Mouse (Mus musculus): ENCODE results near the gene Optc. TPM values are rescaled to one million over a fixed set of nuclear protein-coding genes. Genes with fewer than 3 reads are reported as not detected.

Gene Optc
- 0.21 and 1.0 TPM in 2 replicates for polyA plus RNA-seq (2014; fragmentation: Nextera tagmentation; extraction: Ambion mirVana)

DNA sequence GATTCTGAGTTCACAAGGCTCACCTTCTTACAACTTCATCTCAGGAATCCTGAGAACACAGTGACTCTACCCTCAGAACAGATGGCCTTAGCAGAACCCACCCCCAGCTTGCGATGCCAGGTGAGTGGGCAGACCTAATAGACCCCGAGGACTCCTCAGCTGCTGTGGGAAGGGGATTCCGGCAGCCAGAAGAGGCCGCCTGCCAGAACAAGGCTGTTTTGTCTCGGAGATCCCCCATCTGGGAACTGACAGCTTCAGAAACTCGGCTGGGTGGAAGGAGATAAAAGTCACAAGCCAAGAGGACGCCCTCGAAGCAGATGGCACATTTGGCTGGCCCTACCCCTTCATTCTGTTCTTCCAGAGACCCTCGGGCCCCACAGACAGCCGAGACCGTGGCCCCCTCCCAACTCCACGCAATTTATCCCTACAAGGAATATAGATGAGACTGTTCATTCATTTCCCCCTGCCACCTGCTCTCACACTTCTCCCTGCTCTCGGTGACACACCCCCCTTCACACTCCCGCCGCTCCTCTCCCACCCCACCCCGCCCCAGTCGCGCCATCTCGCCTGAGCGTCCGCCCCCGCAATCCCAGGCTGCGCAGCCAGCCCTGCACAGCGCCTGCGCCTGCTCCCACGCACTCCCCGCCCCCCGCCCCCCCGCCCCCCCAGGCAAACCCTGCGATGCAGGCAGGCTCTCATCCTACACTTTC is at the start of gene Optc:
Gene Optc, minus strand, starts transcription at position 51 of the 710 bp plus-strand sequence.
- Histone ChIP-seq H3K27ac (ENCODE audit: low read depth, low read length) (no peak within 1 kb of the TSS), H3K9ac (ENCODE audit: low read depth, low read length) (peak within 1 kb of the TSS; percentile 73), H3K4me2 (peak within 1 kb of the TSS; percentile 84), H3K27me3 (ENCODE audit: control insufficient read depth, insufficient read depth, low read length) (peaks cover 17% of the 10 kb centered on the region), H3K36me3 (ENCODE audit: control insufficient read depth, insufficient read depth, low read length) (no peaks in the 10 kb centered on the region), H3K9me3 (replicated peaks; ENCODE audit: control insufficient read depth, low read length) (no peaks in the 10 kb centered on the region), H3K4me3 (ENCODE audit: low read depth, low read length) (peak within 1 kb of the TSS; percentile 45), H3K4me1 (ENCODE audit: control insufficient read depth, insufficient read depth, low read length) (peaks cover 13% of the 10 kb centered on the region)
- ATAC-seq (replicated peaks; ENCODE audit: insufficient number of reproducible peaks, low FRiP score, low TSS enrichment), result peak; percentile 37; the same call in 1 of the 2 replicates
- 4% methylated on average over 30 of the region's 30 CpGs for WGBS (ENCODE audit: insufficient replicate concordance)

DNA sequence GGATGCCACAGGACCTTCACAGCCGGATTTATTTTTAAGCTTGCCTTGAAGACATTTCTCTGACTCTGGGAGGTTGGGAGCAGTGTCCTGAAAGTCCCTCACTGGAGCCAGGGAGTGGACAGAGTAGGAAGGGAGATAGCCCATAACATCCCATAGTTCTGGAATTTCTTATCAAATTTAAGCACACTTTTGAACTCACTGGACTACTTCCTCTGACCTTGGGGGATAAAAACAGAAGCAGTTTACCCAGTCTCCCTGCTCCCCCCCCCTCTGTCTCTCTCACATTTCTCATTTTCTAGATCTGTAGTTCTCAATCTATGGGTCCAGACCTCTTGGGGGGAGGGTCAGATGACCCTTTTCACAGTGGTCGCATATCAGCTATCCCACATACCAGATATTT is 46.2 kb upstream of the Optc start:
- Histone ChIP-seq H3K4me1 (ENCODE audit: control insufficient read depth, insufficient read depth, low read length) (peaks cover 22% of the 10 kb centered on the region), H3K4me3 (ENCODE audit: low read depth, low read length) (no peak overlapping the region), H3K36me3 (ENCODE audit: control insufficient read depth, insufficient read depth, low read length) (no peaks in the 10 kb centered on the region), H3K9ac (ENCODE audit: low read depth, low read length) (no peak overlapping the region), H3K27me3 (ENCODE audit: control insufficient read depth, insufficient read depth, low read length) (no peaks in the 10 kb centered on the region), H3K27ac (ENCODE audit: low read depth, low read length) (no peak overlapping the region), H3K9me3 (replicated peaks; ENCODE audit: control insufficient read depth, low read length) (no peaks in the 10 kb centered on the region), H3K4me2 (no peak overlapping the region)
- WGBS (ENCODE audit: insufficient replicate concordance), result 29% methylated on average over 2 of the region's 2 CpGs
- 0 out of 2 replicates have a peak, but pooled peaks have one; percentile 31 for ATAC-seq (replicated peaks; ENCODE audit: insufficient number of reproducible peaks, low FRiP score, low TSS enrichment)

DNA sequence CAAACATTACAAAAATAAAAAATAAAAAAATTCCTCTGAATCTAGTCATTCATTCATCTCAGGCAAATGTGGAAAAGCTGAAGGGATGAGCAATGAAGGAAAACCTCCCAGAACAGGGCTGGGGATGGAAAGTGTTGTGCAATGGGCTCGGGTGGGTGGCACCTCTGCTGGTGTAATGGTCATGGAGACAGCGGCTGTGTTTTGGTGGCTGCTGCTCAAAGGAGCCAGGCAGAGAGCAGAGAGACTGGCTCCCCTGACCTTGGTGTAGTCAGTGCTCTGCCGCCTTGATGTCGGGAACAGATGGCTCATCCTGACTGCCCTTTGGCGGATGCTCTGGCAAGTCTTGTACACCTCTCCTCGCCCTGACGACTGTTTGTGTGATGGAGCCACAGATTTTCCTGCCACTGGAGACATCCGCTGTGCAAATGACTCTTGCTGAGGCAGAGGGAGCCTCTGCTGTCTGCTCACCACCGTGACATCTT is 45.5 kb upstream of the Optc start:
- Histone ChIP-seq H3K27me3 (ENCODE audit: control insufficient read depth, insufficient read depth, low read length) (no peaks in the 10 kb centered on the region), H3K9ac (ENCODE audit: low read depth, low read length) (no peak overlapping the region), H3K9me3 (replicated peaks; ENCODE audit: control insufficient read depth, low read length) (no peaks in the 10 kb centered on the region), H3K4me1 (ENCODE audit: control insufficient read depth, insufficient read depth, low read length) (peaks cover 22% of the 10 kb centered on the region), H3K4me3 (ENCODE audit: low read depth, low read length) (no peak overlapping the region), H3K27ac (ENCODE audit: low read depth, low read length) (no peak overlapping the region), H3K4me2 (no peak overlapping the region), H3K36me3 (ENCODE audit: control insufficient read depth, insufficient read depth, low read length) (no peaks in the 10 kb centered on the region)
- ATAC-seq (replicated peaks; ENCODE audit: insufficient number of reproducible peaks, low FRiP score, low TSS enrichment), result no peak
- 36% methylated on average over 9 of the region's 9 CpGs for WGBS (ENCODE audit: insufficient replicate concordance)

GRCm38 (mm10) chr1:133951598-133951997 is 43.8 kb upstream of the Optc start:
- WGBS (ENCODE audit: insufficient replicate concordance), result 41% methylated on average over 6 of the region's 6 CpGs
- H3K9me3 ChIP-seq (replicated peaks; ENCODE audit: control insufficient read depth, low read length), result no peaks in the 10 kb centered on the region
- ATAC-seq (replicated peaks; ENCODE audit: insufficient number of reproducible peaks, low FRiP score, low TSS enrichment), result peak; percentile 57; the same call in 1 of the 2 replicates
- peaks cover 22% of the 10 kb centered on the region for H3K4me1 ChIP-seq (ENCODE audit: control insufficient read depth, insufficient read depth, low read length)
- H3K36me3 ChIP-seq (ENCODE audit: control insufficient read depth, insufficient read depth, low read length), result no peaks in the 10 kb centered on the region
- no peak overlapping the region for H3K4me2 ChIP-seq
- H3K27ac ChIP-seq (ENCODE audit: low read depth, low read length), result no peak overlapping the region
- H3K4me3 ChIP-seq (ENCODE audit: low read depth, low read length), result no peak overlapping the region
- H3K27me3 ChIP-seq (ENCODE audit: control insufficient read depth, insufficient read depth, low read length), result no peaks in the 10 kb centered on the region
- no peak overlapping the region for H3K9ac ChIP-seq (ENCODE audit: low read depth, low read length)

GRCm38 (mm10) chr1:133950061-133950782 is 42.4 kb upstream of the Optc start:
- Histone ChIP-seq H3K4me3 (ENCODE audit: low read depth, low read length) (no peak overlapping the region), H3K9me3 (replicated peaks; ENCODE audit: control insufficient read depth, low read length) (no peaks in the 10 kb centered on the region), H3K27me3 (ENCODE audit: control insufficient read depth, insufficient read depth, low read length) (no peaks in the 10 kb centered on the region), H3K4me1 (ENCODE audit: control insufficient read depth, insufficient read depth, low read length) (peaks cover 22% of the 10 kb centered on the region), H3K36me3 (ENCODE audit: control insufficient read depth, insufficient read depth, low read length) (no peaks in the 10 kb centered on the region), H3K27ac (ENCODE audit: low read depth, low read length) (no peak overlapping the region), H3K4me2 (no peak overlapping the region), H3K9ac (ENCODE audit: low read depth, low read length) (peak overlapping the region; percentile 18; the same call in 1 of the 2 replicates)
- ATAC-seq (replicated peaks; ENCODE audit: insufficient number of reproducible peaks, low FRiP score, low TSS enrichment), result 0 out of 2 replicates have a peak, but pooled peaks have one; percentile 18
- 60% methylated on average over 7 of the region's 7 CpGs for WGBS (ENCODE audit: insufficient replicate concordance)

GRCm38 (mm10) chr1:133945106-133945505 is 37.3 kb upstream of the Optc start:
- H3K27ac ChIP-seq (ENCODE audit: low read depth, low read length), result no peak overlapping the region
- no peak overlapping the region for H3K4me3 ChIP-seq (ENCODE audit: low read depth, low read length)
- H3K27me3 ChIP-seq (ENCODE audit: control insufficient read depth, insufficient read depth, low read length), result no peaks in the 10 kb centered on the region
- ATAC-seq (replicated peaks; ENCODE audit: insufficient number of reproducible peaks, low FRiP score, low TSS enrichment), result no peak
- no peaks in the 10 kb centered on the region for H3K36me3 ChIP-seq (ENCODE audit: control insufficient read depth, insufficient read depth, low read length)
- WGBS (ENCODE audit: insufficient replicate concordance), result 89% methylated on average over 3 of the region's 3 CpGs
- no peak overlapping the region for H3K9ac ChIP-seq (ENCODE audit: low read depth, low read length)
- H3K9me3 ChIP-seq (replicated peaks; ENCODE audit: control insufficient read depth, low read length), result no peaks in the 10 kb centered on the region
- no peaks in the 10 kb centered on the region for H3K4me1 ChIP-seq (ENCODE audit: control insufficient read depth, insufficient read depth, low read length)
- no peak overlapping the region for H3K4me2 ChIP-seq

- Histone ChIP-seq H3K4me1 (ENCODE audit: control insufficient read depth, insufficient read depth, low read length) (no peaks in the 10 kb centered on the region), H3K27me3 (ENCODE audit: control insufficient read depth, insufficient read depth, low read length) (no peaks in the 10 kb centered on the region), H3K27ac (ENCODE audit: low read depth, low read length) (no peak overlapping the region), H3K9ac (ENCODE audit: low read depth, low read length) (no peak overlapping the region), H3K4me3 (ENCODE audit: low read depth, low read length) (no peak overlapping the region), H3K36me3 (ENCODE audit: control insufficient read depth, insufficient read depth, low read length) (no peaks in the 10 kb centered on the region), H3K9me3 (replicated peaks; ENCODE audit: control insufficient read depth, low read length) (no peaks in the 10 kb centered on the region), H3K4me2 (no peak overlapping the region)
- ATAC-seq (replicated peaks; ENCODE audit: insufficient number of reproducible peaks, low FRiP score, low TSS enrichment), result no peak
- 74% methylated on average over 3 of the region's 3 CpGs for WGBS (ENCODE audit: insufficient replicate concordance)
Observed at GRCm38 (mm10) chr1:133941904-133942303, 34.1 kb upstream of the Optc start.

- no peak overlapping the region for H3K27ac ChIP-seq (ENCODE audit: low read depth, low read length)
- 54% methylated on average over 11 of the region's 11 CpGs for WGBS (ENCODE audit: insufficient replicate concordance)
- H3K36me3 ChIP-seq (ENCODE audit: control insufficient read depth, insufficient read depth, low read length), result no peaks in the 10 kb centered on the region
- ATAC-seq (replicated peaks; ENCODE audit: insufficient number of reproducible peaks, low FRiP score, low TSS enrichment), result no peak
- no peak overlapping the region for H3K4me3 ChIP-seq (ENCODE audit: low read depth, low read length)
- no peak overlapping the region for H3K4me2 ChIP-seq
- no peaks in the 10 kb centered on the region for H3K27me3 ChIP-seq (ENCODE audit: control insufficient read depth, insufficient read depth, low read length)
- H3K4me1 ChIP-seq (ENCODE audit: control insufficient read depth, insufficient read depth, low read length), result no peaks in the 10 kb centered on the region
- no peak overlapping the region for H3K9ac ChIP-seq (ENCODE audit: low read depth, low read length)
- H3K9me3 ChIP-seq (replicated peaks; ENCODE audit: control insufficient read depth, low read length), result no peaks in the 10 kb centered on the region
Observed at GRCm38 (mm10) chr1:133941158-133941860, 33.5 kb upstream of the Optc start.
